Mouse (Mus musculus) cerebellum, postnatal 25 days (tissue): ENCODE measurements around the gene Prkra.

Experiments
- DNase-seq, 2 experiments: peaks; one replicate each; pipeline ENCODE4 v3.0.0; 2021; ENCODE audit warnings: mixed read lengths in 2 of 2

The Prkra gene

GRCm38 (mm10) chr2:76647883-76648570, at the start of gene Prkra, which contains the start of gene Pjvk:
Gene Prkra, minus strand, starts transcription at chr2:76648015.
Gene Pjvk, plus strand, starts transcription at chr2:76648476.
- peak; percentile 99 for DNase-seq

DNA sequence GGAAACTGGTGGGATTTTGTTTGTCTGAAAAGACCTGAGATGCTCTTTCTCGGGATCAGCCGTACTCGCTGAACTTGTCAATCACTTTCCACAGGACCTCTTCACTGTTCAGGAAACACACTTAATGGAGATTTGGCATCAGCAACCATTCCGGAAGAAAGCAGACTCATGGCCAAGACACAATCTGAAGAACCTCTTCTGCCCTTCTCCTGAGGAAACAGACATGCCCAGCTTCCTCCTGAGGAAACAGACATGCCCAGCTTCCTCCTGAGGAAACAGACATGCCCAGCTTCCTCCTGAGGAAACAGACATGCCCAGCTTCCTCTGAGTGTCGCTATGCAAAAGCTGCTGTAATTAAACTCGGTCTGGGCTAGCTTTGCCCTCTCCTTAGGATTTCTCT, 47.5 kb upstream of the Prkra start:
- no peak for DNase-seq

DNA sequence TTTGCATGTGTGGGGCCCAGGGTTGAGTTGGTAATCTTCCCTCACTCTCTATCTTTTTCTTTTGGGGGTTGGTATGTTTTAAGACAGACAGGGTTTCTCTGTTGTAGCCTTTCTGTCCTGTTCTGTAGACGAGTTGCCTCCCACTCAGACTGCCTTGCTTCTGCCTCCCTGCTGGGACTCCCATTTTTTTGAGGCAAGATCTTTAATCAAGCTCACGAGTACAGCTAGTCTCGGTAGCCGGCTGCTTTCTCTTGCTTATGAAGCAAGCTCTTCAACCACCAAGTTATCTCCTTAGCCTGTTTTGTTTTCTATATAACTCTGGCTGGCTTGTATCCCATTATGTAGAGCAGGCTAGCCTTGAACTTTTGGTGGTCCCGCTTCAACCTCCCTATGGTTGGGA, 46.0 kb upstream of the Prkra start:
- no peak for DNase-seq

DNA sequence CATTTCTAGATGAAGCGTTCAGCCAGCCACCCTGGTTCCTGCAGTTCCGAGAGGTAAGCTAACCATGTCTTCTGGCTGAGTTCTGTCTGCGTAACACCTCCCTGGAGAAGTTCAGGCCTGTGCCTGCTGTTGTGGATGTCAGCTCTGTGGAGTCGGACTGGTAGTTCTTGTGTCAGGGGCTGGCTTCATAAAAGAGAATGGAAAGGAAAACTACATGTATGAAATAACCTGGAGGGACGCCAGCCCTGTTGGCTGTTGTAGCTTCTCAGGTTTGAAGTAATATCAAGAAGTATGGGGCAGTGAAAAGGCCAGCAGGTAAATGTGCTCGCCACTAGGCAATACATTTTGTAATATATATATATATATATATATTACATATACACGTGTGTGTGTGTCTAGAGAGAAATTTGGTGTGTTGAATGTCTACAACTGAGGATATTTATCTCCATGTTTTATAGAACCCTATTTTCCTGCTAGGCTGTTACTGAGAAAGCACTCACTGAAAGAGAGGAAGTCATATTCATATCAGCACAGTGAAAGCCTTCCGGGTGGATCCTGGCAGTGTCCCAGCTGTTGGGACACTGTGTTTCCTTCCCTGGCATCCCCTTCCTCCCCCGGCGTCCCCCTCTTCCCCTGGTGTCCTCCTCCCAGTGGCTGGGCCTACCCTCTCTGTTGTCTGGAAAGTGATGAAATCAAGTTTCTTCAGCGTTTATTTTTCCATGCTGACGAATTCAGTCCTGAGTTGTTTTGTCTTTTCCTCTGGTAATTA, 42.8 kb upstream of the Prkra start:
- DNase-seq, result no peak

DNA sequence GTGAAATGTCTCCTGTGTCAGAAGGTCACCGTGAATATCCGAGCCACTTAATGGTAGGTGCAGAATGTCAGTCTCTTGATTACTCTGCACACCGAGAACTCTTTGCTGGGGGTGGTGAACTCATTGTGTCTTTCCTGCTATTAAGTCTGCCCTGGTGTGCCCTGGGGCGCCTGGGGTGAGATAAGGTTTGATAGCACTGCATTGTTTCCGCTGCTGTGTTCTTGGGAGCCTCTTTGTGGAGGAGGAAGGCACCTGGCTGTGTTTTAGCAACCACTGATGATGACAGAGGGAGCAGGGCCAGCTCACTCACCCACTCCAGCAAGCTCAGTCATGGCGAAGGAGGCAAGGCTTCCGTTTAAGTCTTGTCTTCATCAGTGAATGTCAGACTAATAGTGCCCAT, 40.3 kb upstream of the Prkra start:
- DNase-seq, result no peak

GRCm38 (mm10) chr2:76687608-76688007, 39.8 kb upstream of the Prkra start:
- DNase-seq, result no peak

DNA sequence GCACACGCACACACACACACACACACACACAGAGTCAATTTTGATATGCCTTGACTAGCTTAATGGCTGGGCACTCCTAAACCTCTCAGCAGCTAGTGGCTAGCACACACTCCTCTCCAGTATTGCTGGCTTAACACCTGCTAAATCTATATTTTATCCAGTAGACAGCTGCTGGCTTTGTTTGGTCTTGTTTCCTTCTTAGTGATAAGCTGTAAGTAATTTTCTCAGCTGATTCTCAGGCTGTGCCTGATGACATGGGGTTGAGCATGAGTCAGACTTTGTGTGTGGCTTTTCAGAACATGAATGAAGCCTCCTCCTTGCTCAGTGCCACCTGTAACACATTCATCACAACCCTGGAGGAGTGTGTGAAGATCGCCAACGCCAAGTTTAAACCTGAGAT, 39.2 kb upstream of the Prkra start:
- no peak for DNase-seq

GRCm38 (mm10) chr2:76682301-76682700, 34.5 kb upstream of the Prkra start:
- DNase-seq, result no peak

GRCm38 (mm10) chr2:76676401-76677226, 28.8 kb upstream of the Prkra start:
- no peak for DNase-seq

GRCm38 (mm10) chr2:76675949-76676348, 28.1 kb upstream of the Prkra start:
- no peak for DNase-seq

GRCm38 (mm10) chr2:76675451-76675850, 27.6 kb upstream of the Prkra start:
- no peak for DNase-seq

DNA sequence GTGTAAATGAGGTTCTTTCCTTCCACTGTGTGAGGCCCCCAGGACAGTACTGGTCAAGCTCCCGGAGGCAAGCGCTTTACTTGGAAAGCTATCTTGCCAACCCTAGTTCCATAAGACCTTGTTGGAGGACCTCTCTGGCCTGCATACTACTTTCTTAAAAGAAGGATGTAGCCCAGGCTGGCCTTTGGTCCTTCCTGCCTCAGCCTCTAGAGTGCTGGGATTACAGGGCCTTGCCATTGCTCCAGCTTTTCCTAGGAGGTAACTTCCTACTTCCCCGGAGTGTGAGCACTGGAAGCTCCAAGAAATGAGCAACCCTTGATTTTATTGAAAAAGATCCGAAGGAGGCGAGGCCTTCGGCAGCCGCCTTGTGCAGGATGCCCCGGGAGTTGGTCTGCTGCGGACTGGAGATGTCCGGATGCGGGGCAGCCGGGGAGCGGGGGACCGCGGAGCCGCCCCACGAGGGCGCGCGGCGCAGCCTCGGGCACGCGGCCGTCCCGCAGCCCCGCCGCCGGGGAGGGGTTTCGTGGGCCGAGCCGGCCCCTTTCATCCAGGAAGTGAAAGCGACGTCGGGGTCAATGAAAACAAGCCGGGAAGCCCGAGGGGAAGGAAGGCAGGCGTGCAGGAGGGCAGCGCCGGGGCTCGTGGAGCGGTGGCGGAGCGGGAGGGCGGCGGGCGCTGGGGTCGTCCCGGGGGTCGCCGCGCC, 27.1 kb upstream of the Prkra start, which contains the start of gene Plekha3:
Plekha3 (plus strand) TSS at position 557 of the 703 bp plus-strand sequence.
- DNase-seq, result peak; percentile 87 to 92

GRCm38 (mm10) chr2:76673472-76674081, 25.8 kb upstream of the Prkra start:
- DNase-seq, result peak; percentile 13 to 59

GRCm38 (mm10) chr2:76672966-76673392, 25.2 kb upstream of the Prkra start, which contains the start of gene Fkbp7:
Gene Fkbp7, minus strand, starts transcription at chr2:76673116.
- peak; percentile 94 to 96 for DNase-seq

DNA sequence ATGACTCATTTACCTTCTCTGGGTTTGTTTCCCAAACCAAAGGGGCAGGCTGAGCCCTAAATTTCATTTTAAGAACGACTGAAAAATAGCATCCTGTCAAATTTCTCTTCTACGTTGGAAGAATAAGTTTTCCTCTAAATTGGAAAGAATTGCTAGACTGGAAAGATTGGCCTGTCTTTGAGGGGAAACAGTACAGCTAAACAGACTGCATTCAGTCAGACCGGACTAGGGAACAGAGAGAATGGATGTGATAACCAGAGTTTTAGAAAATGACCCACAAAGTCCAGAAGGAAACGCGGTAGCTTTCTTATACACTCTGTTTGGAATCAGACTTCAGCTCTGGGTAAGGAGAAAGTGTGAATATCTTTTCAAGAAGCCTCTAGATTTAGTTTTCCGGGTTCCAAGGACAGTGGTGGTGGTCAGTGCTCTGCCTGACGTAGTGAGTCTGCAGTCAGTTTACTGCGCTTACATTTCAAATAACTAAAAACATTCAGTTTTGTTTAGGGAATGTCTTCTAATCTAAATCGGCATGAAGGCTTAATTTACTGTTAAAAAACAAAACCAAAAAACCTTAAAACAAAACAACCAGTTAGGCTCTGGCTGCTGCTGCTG, 24.4 kb upstream of the Prkra start:
- no peak for DNase-seq

DNA sequence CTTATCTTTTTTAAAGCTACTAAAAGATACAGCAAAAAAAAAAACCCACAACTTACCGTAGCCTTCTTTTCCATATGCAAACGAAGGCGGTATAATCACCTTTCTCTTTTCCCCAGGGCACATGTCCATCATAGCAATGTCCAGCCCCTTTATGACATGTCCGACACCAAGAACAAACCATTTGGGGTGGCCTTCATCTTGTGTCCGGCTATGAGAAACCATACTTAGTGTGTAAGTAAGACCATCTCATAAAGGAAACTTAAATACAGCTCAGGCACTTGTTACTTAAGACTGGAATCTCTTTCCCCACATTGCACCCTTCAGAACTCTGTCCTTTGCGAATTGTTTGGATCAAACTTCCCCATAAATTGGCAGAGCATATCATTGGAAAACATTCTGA, 23.8 kb upstream of the Prkra start:
- no peak for DNase-seq

DNA sequence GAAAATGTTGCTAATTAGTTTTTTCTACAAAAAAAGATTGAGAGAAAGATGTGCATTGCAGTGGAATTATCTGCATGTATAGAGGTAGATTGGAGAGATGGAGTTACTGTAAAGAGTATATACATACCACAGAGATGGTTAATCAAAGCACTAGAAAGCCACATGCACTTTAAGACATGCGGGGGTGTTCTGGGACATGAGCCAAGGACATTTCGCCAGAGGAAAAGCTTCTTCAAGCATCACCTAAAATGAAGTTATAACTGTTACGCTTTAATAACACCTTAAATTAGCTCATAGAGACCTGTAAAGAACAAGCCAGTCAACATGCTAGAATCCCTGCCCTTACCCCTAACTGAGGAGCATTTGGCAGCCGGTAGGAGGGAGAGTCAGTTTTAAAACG, 19.4 kb upstream of the Prkra start:
- DNase-seq, result no peak

- no peak for DNase-seq
Measured at GRCm38 (mm10) chr2:76665531-76665930, 17.7 kb upstream of the Prkra start.

DNA sequence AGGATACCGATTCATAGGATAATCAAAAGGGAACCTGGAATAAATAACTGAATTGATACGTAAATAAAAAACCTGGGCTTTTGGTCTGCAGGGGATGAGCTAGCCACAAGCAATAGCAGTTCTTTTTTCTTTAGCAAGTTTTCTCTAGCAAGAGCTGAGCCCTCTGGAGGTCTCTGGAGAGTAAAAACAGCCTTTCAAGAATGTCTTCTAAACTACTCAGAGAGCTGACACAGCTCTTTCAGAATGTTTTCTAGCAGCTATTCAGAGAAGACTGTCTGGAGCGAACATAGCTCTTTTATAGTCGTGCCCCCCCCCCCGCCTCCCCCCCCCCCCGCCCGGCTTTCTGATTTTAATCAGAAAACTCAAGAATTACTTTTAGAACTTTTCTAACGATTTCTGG, 11.6 kb upstream of the Prkra start:
- no peak for DNase-seq

- no peak for DNase-seq
Measured at GRCm38 (mm10) chr2:76658551-76658950, 10.7 kb upstream of the Prkra start.

DNA sequence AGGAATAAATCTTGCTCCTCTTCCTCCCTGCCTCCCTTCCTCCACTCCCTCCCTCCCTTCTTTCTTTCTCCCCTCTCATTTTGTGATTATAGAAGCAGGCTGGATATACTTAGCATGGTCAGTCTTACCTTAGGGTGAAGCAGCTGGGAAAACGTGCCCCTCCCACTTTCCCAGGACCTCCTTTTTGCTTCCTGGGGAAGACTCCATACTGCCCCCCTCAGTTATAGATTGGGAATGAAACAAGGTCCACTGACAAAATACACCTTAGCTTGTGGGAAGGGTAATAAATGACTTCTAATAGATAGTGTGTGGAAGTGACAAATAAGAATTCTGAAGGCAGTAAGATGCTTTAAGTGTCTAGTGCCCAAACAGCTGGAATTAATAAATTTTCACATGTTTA, 8.2 kb upstream of the Prkra start:
- no peak for DNase-seq

DNA sequence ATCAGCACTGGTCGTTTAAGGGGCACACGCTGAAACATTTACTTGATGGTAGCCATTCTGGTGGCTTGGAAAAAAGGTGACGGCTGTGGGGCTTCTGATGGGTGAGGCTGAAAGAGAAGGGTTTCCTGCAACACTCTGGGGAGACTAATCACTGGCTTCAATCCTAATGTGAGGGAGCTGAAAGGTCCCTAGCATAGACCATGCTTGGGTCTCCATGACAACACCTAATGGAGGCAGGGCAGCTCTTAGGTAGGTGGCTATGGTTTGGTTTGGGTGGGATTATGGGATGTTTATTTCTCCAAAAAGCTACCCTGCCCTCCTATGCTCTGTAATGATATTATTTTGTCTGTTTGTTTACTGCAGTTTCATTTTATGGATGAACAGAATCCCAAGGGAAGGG, 7.6 kb upstream of the Prkra start:
- DNase-seq, result no peak
